Mouse (Mus musculus): ENCODE data around the gene Cyp24a1.

Cyp24a1 gene

DNA sequence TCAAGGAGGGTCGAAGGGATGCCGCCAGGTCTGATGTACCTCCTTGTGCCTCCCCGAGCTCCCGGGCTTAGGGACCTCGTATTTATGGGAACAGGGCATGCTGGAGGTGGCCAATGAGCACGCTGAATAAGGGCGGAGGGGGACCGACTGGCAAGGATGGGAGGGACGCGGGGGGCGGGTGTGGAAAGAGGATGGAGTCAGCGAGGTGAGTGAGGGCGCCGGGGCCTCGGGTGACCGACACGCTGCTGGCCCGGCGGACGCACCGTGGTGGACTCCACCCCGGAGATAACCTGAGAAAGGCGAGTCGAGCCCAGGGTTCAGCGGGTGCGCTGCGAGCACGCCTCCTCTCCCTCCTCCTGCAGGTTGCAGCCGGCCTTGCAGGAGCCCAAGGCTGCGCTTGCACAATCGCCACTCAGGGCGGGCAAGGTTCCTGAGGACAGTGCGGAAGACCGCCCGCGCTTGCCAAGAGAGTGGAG is at the start of gene Cyp24a1:
Cyp24a1 (minus strand) TSS at position 55 of the 476 bp plus-strand sequence.
- DNase-seq = no peak

DNA sequence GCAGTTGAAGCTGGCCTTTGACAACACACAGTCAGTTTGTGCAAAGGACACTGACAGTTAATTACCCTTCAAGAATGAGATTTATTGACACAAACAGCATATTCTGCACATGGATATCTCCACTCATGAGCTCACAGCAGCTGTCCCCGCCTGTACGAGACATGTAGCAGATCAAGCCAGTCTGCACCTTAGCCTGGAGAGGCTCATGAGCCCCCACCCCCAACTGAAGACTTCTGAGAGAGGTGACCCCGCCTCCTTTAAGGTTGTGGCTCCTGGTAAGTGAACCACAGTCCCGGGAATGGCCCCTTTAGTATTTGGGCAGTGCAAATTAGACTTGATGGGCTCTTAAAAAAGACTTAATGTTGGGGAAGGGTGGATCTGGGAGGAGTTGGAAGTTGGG is 48.8 kb upstream of the Cyp24a1 start:
- no peak for DNase-seq

DNA sequence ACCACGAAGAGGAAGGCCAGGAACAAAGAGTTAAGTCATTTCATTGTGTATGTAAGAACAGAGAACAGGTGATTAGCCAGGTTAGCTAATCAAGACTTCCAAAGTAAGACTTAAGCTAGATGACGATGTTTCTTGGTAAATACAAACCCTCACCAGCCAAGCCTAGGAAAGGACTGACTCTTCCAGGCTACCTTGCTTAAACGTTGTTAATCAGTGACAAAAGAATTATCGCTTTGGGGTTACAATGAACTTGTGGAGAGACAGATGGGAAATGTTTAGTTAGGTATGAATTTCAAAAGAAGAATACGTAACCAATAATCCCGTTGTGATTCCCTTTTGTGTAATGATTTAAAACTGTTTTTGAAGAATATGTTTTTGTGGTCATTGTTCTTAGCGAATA is 48.0 kb upstream of the Cyp24a1 start:
- DNase-seq = no peak

DNA sequence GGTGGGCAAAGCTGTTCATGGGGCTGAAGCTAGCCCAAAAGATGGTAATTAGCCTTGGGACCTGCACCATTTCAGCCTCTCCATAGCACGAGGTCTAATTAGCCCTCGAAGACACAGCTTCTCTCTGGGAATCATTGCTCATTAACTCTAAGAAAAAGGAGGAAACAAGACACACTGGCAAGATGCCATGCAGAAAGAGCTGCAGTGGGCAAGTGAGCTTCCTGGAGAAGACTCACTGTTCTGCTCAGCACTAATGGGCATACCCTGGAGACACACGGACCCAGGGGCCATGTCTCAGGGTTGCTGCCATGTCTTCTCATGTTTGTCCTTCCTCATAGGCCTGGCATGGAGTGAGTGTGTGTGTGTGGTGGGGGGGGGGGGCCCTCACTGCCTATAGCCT is 47.2 kb upstream of the Cyp24a1 start:
- DNase-seq = no peak

DNA sequence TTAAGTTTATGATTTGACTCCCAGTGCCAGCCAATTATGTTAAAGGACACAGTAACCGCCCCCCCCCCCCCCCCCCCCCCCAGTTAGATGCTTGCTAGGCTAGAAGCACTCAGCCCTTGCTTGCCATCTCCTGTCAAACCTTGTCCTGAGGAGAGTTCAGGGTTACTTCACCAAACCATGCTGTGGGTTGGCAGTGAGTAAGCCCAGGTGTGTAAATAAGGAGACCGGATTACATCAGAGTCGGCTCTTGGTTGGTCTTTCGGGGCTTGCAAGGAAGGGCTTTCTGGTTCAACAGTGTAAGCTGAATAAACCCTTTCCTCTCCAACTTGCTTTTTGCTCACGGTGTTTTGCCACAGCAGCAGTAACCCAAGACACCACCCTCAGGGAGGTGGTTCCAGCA is 46.7 kb upstream of the Cyp24a1 start:
- DNase-seq = no peak

DNA sequence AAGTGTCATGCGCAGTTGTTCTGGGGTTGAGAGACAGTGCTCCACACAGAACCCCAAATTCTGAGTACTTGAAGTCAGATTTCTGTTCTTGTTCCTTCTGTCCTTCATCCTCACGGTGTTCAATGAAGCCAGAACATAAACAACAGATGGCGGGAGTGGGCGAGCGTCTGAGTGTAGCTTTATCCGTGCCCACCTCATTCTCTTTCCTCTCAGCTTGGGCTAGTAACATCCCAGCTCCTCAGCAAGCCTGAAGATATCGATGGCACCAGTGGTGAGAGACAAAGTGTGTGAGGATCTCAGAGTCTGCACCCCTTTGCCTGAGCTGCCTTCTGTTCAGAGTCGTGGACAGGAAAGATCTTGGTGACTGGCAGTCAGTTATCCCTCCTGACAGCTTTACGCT is 42.3 kb upstream of the Cyp24a1 start:
- DNase-seq = no peak

DNA sequence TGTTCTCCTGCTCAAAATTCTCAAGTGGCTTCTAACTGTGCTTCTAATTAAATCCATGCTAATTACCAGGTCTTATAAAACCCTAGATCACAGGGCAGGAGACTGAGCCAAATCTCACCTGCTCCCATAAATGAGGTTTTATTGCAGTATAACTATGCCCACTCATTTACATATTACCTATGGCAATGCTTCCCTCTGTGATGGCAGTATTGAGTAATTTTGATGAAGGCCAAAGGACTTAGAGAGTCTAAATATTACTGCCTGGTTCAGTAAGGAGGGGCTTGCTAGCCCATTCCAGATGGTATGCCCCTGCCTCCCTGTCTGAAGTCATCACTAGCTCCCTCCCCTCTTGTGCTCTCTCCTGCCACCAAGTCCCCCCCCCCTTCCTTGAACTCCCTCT is 38.9 kb upstream of the Cyp24a1 start:
- no peak for DNase-seq

DNA sequence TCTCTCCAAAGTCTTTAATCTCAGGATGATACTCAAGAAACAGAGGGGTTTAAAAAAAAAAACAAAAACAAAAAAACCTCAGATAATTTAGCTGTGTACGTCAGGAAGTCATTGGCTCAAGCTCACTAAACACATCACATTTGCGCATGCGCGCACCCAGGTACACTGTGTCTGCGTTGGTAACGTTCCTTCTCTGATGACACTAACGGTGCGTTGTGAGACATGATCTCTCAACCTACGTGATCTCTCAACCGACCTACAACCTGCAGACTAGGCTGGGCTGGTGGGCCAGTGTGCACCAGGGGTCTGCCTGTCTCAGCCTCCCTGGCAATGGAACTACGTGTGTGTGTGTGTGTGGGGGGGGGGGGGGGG is 37.8 kb upstream of the Cyp24a1 start:
- no peak for DNase-seq

DNA sequence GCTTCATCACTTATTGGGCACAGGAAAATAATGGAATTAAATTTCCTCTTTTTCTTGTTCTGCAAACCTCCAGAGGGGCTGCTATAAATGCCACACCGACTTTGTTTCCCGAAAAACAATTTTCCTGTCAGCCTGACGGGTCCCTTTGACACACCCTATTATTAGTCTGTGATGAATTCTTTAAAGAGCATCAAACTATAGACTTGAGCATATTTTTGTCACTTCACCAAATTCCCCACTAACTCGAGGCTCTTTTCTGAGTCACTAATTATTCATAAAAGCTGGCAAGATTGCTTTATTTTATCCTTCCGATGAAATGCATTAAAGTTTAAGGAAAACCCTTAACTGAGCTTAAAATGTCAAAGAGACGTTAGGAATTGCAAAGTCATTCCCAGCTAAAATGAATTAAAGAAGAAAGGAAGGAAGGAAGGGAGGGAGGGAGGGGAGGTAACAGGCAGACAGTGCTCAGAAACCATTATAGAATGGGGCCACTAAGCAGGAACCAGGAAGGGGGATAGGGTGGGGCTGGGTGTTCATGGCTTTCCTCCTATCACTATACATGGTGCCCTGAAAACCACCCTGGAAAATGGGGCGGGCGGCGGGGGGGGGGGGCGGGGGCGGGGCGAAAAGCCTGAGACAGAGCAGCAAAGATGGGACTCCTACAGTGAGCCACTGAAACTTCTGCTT is 37.3 kb upstream of the Cyp24a1 start:
- no peak for DNase-seq

DNA sequence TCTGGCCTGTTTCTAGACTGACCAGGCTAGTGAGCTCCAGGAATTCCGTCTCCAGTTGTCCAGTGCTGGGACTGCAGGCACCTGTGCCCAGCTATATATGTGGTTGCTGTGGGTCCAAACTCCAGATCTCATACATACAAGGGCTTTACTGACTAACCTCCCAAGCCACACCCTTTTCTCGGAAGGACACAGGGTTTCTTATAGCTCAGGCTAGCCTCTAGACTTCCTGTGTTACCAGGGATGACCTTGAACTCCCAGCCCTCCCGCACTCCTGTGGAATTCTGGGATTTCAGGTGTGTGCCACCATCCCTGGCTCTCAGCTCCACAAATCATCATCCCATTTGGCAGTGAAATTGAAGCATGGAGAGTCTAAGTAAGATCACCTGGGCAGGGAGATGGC is 33.3 kb upstream of the Cyp24a1 start:
- no peak for DNase-seq

DNA sequence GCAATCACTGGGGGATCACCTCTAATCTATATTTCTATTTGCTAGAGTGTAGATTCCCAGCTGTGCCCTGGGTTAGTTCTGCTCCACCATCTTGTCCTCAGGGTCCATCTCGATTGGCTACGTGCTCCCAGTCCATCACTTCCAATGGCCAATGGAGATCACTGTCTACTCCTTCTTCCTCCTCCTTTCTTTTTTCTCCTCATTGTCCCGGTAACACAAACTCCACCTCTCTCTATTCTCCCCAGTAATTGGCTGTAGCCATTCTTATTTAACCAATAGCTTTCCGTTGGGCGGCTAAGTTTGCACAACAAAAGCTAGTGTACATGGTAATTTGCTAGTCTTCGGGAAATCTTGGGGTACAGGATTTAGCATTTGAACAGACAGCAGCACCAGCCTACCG is 32.8 kb upstream of the Cyp24a1 start:
- no peak for DNase-seq

DNA sequence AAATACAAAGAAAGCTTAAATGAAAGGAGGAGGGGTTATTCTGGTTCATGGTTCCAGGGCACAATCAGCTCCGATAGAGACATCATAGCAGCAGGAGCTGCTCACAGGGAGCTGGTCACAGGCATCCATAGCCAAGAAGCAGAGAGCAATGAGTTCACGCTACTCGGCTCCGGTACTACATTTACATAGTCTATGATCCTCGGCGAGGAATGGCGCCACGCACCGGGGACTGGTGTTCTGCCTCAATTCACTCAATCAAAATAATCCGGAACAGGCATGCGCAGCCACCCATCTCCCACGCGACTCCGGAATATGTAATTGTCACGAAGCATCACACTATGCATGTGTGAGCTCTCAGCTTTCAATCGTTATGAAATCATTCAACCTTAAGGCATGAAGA is 31.1 kb upstream of the Cyp24a1 start:
- DNase-seq = no peak

DNA sequence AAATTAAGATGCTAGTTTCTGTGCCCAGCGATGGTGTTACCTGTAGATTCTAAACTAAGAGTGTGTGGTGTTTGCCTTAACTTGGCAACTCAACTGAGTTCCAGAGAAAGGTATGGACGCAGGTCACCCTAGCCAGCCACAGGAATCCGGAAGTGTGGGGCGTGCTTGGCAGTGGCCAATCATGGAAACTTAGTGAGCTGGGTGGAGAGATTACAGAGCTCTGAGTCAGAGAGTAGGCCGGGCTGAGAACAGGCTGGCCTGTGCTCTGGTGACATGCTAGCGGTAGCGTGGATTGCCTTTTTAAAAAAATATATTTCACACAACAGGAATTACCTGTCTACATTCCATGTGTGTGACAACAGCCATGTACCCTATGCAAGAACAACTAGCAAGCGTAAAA is 29.6 kb upstream of the Cyp24a1 start:
- DNase-seq = no peak

DNA sequence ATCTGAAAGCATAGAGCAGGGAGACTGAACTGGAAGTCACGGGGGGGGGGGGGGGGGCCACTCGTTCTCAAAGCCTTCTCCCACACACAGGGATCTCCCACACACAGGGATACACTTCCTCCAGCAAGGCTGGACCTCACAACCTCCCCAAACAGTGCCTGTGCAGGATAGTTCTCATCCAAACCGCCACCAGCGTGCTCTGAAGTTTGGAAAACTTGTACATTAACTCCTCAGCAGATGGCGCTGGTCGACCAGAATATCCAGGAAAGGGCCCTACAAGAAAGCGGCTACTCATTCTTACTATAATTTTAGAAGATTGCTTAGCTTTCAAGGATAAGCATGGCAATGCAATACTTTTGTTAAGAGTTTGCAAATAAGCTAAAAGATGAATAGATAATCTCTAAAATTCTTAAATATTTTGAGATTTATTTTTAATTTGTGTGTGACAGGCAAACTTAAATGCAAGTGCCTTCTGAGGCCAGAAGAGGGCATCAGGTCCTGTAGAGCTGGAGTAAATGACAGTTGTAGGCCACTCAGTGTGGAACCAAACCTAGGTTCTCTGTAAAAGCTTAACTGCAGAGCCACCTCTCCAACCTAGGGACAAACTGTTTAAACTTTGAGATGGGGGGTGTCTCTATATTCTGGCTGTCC is 23.5 kb upstream of the Cyp24a1 start:
- peak; percentile 39 to 51 for DNase-seq

DNA sequence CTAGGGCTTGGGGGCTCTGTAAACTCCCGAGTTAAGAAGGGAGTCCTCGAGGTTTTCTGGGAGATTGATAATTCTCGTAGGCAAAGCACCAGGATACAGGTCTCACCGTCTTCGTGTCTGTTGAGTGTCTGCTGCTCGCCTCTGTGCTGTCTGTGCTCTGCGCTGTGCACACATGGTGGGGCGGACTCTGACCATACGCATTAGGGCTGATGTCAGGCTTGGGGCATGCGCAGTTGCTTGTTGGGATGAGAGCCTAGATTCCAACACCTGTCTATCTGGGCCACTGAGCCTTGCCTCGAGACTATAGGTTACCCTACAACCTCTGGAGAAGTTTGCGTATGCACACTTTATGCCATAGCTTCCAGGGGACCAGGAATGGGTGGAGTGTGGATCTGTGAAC is 16.8 kb upstream of the Cyp24a1 start:
- no peak for DNase-seq

DNA sequence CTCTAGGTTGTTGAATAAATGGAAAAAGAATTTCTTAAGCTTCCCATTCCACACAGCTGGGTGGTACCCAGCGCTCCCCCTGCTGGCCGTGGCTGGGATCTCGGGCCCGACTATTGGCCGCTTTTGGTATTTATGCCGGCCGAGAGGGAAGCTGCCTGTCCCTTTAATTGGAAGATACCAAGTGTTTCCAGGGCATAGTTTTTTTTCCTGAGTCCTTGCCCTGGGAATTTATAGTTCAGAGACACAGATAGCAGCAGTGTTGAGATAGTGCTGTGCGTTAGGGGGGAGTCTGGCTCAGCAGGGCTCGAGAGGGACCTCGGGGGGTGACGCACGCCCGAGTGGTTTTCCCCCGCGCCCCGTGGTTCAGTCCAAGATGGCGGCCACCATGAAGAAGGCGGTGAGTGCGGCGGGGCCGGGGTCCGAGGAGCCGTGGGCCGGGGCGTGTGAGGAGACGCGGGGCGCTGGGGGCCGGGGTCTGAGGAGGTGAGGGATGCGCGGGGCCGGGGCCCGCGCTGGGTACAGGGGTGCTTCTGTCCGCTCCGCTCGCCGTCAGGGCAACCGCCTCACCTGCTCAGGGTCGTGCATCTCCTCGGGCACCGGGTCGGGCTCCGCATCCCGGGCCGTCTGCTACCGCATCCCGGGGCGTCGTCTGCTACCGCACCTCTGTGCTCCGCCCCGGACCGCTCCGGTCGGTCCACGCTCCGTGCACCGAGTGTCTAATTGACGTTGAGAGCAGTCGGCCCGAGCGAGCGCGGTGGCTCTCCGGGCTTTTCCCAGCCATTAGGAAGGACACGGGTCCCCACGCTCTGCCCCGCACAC is 14.3 kb upstream of the Cyp24a1 start:
- peak; percentile 90 to 93 for DNase-seq

DNA sequence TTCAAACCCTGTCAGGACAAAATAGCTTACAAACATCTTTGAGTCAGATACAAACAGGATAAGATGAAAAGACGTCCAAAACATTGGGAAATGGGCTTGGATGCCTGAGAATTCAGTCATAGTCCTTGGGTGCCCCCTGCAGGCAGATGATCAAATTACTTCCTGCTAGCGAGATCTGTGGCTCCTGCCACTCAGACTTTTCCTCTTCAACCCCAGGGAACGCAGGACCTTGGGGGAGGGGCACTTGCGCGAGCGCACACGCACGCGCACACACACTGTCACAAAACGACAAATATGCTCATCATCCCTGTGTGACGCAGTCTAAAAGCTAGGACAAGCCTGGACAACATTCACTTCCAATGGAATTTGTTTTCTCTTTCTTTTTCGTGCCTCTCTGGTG is 11.9 kb upstream of the Cyp24a1 start:
- peak; percentile 96 to 98 for DNase-seq

DNA sequence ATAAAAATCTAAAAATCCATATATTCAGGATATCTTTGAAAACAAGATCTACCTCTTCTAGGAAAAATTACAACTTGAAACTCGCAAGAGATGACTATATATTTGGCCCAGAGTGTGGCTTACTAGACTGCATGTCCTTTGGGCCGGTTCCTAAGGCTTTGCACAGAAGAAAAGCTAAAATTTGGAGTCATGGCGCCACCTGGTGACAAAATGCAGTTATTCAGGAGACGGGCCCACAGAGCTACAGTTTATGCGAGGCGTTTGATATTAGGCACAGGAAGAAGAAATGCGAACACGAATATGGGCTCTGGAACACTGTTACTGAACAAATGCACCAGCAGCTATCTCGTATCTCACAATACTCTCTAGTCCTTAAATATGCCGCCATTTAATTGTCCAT is 10.8 kb upstream of the Cyp24a1 start:
- peak; percentile 80 to 90 for DNase-seq

DNA sequence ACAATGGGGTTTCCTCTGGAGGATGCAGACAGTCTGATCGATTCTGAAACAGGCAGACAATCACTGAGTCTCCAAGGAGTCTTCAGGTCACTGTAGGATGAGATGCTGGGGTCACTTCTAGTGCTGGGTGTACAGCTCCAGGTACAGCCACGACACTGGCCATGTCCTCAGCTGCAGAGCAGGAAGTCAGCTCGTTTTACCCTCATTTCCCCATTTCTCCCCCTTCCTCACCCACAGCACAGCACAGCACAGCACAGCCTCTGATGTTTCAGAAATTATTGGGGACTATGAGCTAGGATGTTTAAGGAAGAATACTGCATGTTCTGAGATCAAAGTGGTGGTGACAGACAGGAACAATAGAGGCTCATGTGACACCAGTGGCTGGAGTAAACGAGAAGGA is 7.0 kb upstream of the Cyp24a1 start:
- DNase-seq = no peak

DNA sequence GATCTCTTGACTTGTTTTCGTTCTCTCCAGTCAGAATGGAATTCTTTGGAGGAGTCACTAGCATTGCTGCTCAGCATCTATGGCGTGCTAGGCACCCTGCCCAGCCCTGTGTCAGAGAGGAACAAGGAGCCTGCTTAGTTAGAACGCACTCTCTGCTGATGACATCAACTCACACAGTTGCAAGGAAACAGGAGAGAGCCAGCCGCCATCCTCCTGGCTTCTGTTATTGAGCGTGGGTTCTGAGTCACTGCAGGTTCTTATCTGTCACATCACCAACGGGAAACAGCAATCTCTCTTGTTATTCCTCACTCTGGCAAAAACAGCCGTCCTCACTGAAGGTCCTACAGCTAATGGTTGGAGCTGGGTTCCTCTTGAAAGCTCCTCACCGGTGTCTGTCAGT is 6.4 kb upstream of the Cyp24a1 start:
- no peak for DNase-seq

DNA sequence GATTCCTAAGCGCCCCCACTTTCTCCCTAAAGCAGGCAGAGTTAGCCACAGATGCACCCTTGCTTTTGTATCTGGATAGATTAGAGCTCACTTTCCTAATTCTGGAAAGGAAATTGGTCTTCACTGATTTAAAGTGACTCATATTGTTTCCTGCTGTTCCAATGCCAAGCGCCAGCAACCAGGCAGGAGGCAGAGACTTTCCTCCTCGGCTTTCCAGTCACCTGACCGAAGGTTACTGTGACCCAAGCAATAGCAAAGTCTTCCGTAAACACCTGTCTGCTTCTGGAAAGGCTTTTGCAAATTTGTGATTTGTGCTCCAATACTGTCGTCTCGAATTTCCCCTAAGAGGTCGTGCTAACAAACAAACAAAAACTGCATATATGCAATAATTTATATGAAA is 1.1 kb upstream of the Cyp24a1 start:
- DNase-seq = no peak

DNA sequence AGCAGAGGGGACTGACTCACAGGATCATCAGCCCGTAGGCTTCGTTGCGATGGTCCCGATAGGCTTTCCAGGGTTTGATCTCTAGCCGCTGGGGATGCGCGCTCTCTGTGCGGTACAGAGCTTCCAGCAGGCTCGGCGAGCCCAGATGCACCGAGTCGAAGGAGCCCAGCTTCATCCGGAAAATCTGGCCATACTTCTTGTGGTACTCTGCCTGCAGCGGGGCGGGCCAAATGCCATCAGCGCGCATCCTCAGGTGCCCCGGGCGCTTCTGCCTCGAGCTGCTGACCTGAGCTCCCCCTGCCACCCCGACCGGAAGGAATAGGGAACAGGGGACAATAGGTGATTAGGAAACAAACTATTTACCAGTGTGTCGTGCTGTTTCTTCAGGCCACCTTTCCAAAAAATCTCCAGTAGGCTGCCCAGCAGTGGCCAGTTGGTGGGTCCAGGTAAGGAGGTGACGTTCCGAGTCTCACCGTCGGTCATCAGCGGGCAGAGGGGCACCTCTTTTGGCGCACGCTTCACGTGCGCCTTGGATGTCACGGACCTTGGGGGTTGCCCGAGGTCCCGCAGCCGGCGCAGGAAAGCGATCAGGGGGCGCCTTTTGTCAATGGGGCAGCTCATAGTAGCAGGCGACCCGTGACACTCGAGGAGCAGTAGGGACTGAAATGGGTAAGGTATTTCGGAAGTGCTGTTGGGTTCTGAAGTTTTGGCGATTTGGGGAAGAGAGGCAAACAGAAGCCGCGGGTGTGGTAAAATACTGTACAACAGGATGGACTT is 603 bp downstream of the Cyp24a1 start, which contains the start of gene Pfdn4:
Pfdn4 (plus strand) TSS at position 275 of the 777 bp plus-strand sequence.
- no peak for DNase-seq

Data from cerebellum, postnatal 36 days (tissue).